ENCODE assay signal across 10 mouse cellular contexts in the genomic region with DNA sequence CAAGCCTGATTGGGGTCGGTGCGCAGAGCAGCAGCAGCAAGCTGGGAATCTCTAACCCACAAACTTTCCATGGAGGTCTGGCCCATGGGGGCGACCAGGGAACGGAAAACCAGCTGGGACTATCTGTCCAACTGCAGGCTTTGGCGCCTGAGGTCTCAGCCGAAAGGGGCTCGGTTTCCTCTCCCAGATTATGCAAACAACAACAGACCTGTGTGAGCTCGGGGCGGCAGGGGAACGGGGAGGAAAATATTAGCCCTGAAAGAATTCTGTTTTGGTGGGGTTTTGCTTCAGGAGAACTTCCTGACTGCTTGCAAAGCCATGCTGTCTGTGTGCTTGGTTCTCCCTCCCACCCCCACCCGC.
A peak's percentile ranks its signal among the peaks of the same experiment; 100 is the strongest.
DNase-seq lines count a peak whose midpoint lies in the region; ATAC-seq and TF ChIP-seq lines count a peak whose summit lies in the region.
"Had no signal": no experiment of that assay in that cellular context is flagged by ENCODE, and none has a peak within 500 bp of the region (broad histone marks: within the 10 kb centered on the region; RNA-seq: fewer than 3 reads in every experiment).

No protein-coding gene starts in this region.

- intact Hi-C loops in heart, postnatal 36 days (cut with DNase I): loop anchor here (2.0 kb wide), 1 partner anchor 54 kb away; no protein-coding TSS in a partner anchor

- H3K9ac ChIP-seq in midbrain, embryonic 15.5 days: no peak overlapping the region
- no peak overlapping the region for H3K9ac ChIP-seq in limb, embryonic 12.5 days (replicated peaks)
- H3K9ac ChIP-seq: neural tube, embryonic 12.5 days had no signal

- TF ChIP-seq POLR2A in thymus, adult 2 months (IDR thresholded peaks at IDR 0.05; ENCODE audit: control insufficient read depth, extremely low read depth, insufficient read depth, low read length, poor library complexity): no peak

- no peaks in the 10 kb centered on the region for H3K9me3 ChIP-seq in midbrain, embryonic 15.5 days
- H3K9me3 ChIP-seq in midbrain, embryonic 10.5 days (replicated peaks): no peaks in the 10 kb centered on the region
- H3K9me3 ChIP-seq in limb, embryonic 12.5 days: no peaks in the 10 kb centered on the region
- H3K9me3 ChIP-seq: neural tube, embryonic 12.5 days had no signal

- DNase-seq in heart, adult 18-20 months: peak; percentile 59 to 73
- DNase-seq in heart, postnatal 36 days: no peak
- DNase-seq in midbrain, embryonic 10.5 days (ENCODE audit: low spot score): no peak
- no peak for DNase-seq in thymus, adult 2 months
- no peak for DNase-seq in frontal cortex, postnatal 14 days (ENCODE audit: low spot score in 2 of 2)
- no peak for DNase-seq in right cerebral cortex, postnatal 36 days (ENCODE audit: low spot score in 2 of 2)
- DNase-seq: gastrocnemius, postnatal 25 days had no signal

- H3K36me3 ChIP-seq in midbrain, embryonic 15.5 days (replicated peaks): no peaks in the 10 kb centered on the region
- peaks cover 19% of the 10 kb centered on the region for H3K36me3 ChIP-seq in midbrain, embryonic 10.5 days
- no peaks in the 10 kb centered on the region for H3K36me3 ChIP-seq in limb, embryonic 12.5 days
- H3K36me3 ChIP-seq in thymus, adult 2 months (ENCODE audit: control insufficient read depth, insufficient read depth, low read length): 0 out of 2 replicates have a peak, but pooled peaks cover 3% of the 10 kb centered on the region
- H3K36me3 ChIP-seq: neural tube, embryonic 12.5 days had no signal

- no peak for TF ChIP-seq CTCF in thymus, adult 2 months (IDR thresholded peaks at IDR 0.05; ENCODE audit: borderline replicate concordance, control insufficient read depth, extremely low read depth, insufficient read depth, low read length, poor library complexity)

- H3K4me2 ChIP-seq in midbrain, embryonic 15.5 days: no peak overlapping the region
- H3K4me2 ChIP-seq in limb, embryonic 12.5 days: peak overlapping the region; percentile 15; the same call in 1 of the 2 replicates
- H3K4me2 ChIP-seq: neural tube, embryonic 12.5 days had no signal

- no peaks in the 10 kb centered on the region; the same call in 1 of the 2 replicates for H3K4me1 ChIP-seq in midbrain, embryonic 15.5 days
- peaks cover 22% of the 10 kb centered on the region for H3K4me1 ChIP-seq in midbrain, embryonic 10.5 days
- peaks cover 30% of the 10 kb centered on the region for H3K4me1 ChIP-seq in limb, embryonic 12.5 days (replicated peaks)
- H3K4me1 ChIP-seq in thymus, adult 2 months (replicated peaks; ENCODE audit: control insufficient read depth, insufficient read depth, low read length): peaks cover 12% of the 10 kb centered on the region
- H3K4me1 ChIP-seq: neural tube, embryonic 12.5 days had no signal

- 0 out of 2 replicates have a peak overlapping the region, but pooled peaks have one; percentile 11 for H3K27ac ChIP-seq in midbrain, embryonic 15.5 days
- no peak overlapping the region for H3K27ac ChIP-seq in midbrain, embryonic 10.5 days (replicated peaks)
- H3K27ac ChIP-seq in limb, embryonic 12.5 days: peak overlapping the region; percentile 80
- H3K27ac ChIP-seq in thymus, adult 2 months (ENCODE audit: control insufficient read depth, insufficient read depth, low read length): no peak overlapping the region
- H3K27ac ChIP-seq: neural tube, embryonic 12.5 days had no signal

- WGBS in midbrain, embryonic 15.5 days: 50% methylated on average over 11 of the region's 11 CpGs
- 49% methylated on average over 11 of the region's 11 CpGs for WGBS in midbrain, embryonic 10.5 days
- 31% methylated on average over 11 of the region's 11 CpGs for WGBS in limb, embryonic 12.5 days
- 66% methylated on average over 11 of the region's 11 CpGs for WGBS in thymus, adult 2 months

- ATAC-seq in midbrain, embryonic 15.5 days (replicated peaks): no peak
- no peak for ATAC-seq in limb, embryonic 12.5 days (ENCODE audit: insufficient number of reproducible peaks, insufficient read depth, low FRiP score, low TSS enrichment, low read depth)

- no peaks in the 10 kb centered on the region for H3K27me3 ChIP-seq in midbrain, embryonic 15.5 days (replicated peaks)
- peaks cover 32% of the 10 kb centered on the region for H3K27me3 ChIP-seq in midbrain, embryonic 10.5 days (ENCODE audit: low read depth, poor library complexity, severe bottlenecking)
- no peaks in the 10 kb centered on the region; the same call in 1 of the 2 replicates for H3K27me3 ChIP-seq in limb, embryonic 12.5 days
- no peaks in the 10 kb centered on the region for H3K27me3 ChIP-seq in thymus, adult 2 months (ENCODE audit: control insufficient read depth, insufficient read depth, low read length)
- H3K27me3 ChIP-seq: neural tube, embryonic 12.5 days had no signal

- no peak overlapping the region for H3K4me3 ChIP-seq in midbrain, embryonic 15.5 days
- H3K4me3 ChIP-seq in midbrain, embryonic 10.5 days: no peak overlapping the region
- no peak overlapping the region for H3K4me3 ChIP-seq in limb, embryonic 12.5 days (replicated peaks)
- H3K4me3 ChIP-seq in thymus, adult 2 months (ENCODE audit: control insufficient read depth, insufficient read depth, low read length): no peak overlapping the region
- H3K4me3 ChIP-seq: neural tube, embryonic 12.5 days had no signal

Comparison
In these comparisons a context has a peak if more than half of its experiments do, and no peak if none do; other contexts are left out.
1. DNase-seq: peak in heart, adult 18-20 months (2 of 2); none in heart, postnatal 36 days (0 of 2), midbrain, embryonic 10.5 days (single experiment), thymus, adult 2 months (single experiment), frontal cortex, postnatal 14 days (0 of 2) and right cerebral cortex, postnatal 36 days (0 of 2).
2. H3K27ac ChIP-seq: peak in midbrain, embryonic 15.5 days (single experiment) and limb, embryonic 12.5 days (single experiment); none in midbrain, embryonic 10.5 days (single experiment) and thymus, adult 2 months (single experiment).